Mouse (Mus musculus): ENCODE data around the gene Ddc.

DNA sequence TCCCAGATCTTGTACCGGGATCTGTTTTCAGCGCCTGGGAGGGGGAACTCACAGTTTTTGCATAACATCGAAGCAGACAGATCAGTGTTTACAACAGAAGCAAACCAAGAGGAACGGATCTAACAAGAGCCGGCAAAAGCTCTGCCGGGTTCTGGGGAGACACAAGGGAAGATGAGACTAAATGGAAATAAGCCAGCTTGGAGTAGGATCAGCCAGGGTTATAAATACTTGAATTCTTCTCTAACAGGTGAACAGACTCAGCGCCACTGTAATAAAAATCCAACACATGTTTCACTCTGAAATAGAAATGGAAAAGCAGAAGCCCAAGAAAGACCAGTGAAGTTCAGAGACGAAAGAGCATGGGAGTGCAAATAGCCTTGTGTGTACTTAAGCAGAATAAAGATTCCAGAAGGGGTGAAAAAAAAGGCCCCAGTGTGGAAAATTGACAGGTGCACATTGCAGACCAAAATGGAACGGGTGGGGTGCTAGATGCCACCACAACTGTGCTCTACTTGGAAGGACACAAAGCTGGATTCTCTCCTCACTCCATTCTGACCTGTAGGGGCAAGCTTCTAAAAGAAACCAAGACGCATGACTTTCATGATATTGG is 4.8 kb downstream of the Ddc start:
- no peak for TF ChIP-seq CTCF (IDR thresholded peaks at IDR 0.05; ENCODE audit: low read depth, low read length)
- no peak for TF ChIP-seq TAL1 (conservative IDR thresholded peaks at IDR 0.05; ENCODE audit: low read depth, low read length)
- TF ChIP-seq GATA1 (IDR thresholded peaks at IDR 0.05; ENCODE audit: borderline replicate concordance, low read length) = no peak
